Mouse (Mus musculus): ENCODE measurements around the gene Arhgef7. TPM values are rescaled to one million over a fixed set of nuclear protein-coding genes. Genes with fewer than 3 reads are reported as not detected.
"Not testable (repeated sequence)": the region's sequence is repeated elsewhere in the genome, so short reads cannot be mapped to it uniquely, and the experiment has no call there.

Arhgef7 gene
- total and polyA plus RNA-seq, 2 experiments from 2014 or later = 49.2 to 77.1 TPM

- H3K27me3 ChIP-seq (ENCODE audit: control insufficient read depth, insufficient read depth, low read length) = no peaks in the 10 kb centered on the region
- no peak for ATAC-seq (ENCODE audit: insufficient read depth, low read depth)
- no peaks in the 10 kb centered on the region; the same call in 1 of the 2 replicates for H3K36me3 ChIP-seq (replicated peaks; ENCODE audit: control insufficient read depth, insufficient read depth, low read length)
- peaks cover 9% of the 10 kb centered on the region; the same call in 1 of the 2 replicates for H3K4me1 ChIP-seq (ENCODE audit: control insufficient read depth, insufficient read depth)
- H3K27ac ChIP-seq (ENCODE audit: low read depth) = no peak overlapping the region
- H3K9ac ChIP-seq (replicated peaks; ENCODE audit: low read depth, low read length) = no peak overlapping the region
- WGBS = 76% methylated on average over 6 of the region's 6 CpGs
- H3K4me3 ChIP-seq (ENCODE audit: low read depth, low read length) = no peak overlapping the region
- H3K9me3 ChIP-seq (replicated peaks; ENCODE audit: control insufficient read depth, low read length) = no peaks in the 10 kb centered on the region
- no peak overlapping the region for H3K4me2 ChIP-seq (ENCODE audit: low read depth, low read length)
- TF ChIP-seq CTCF (IDR thresholded peaks at IDR 0.05; ENCODE audit: low read depth) (no peak), EP300 (IDR thresholded peaks at IDR 0.05; ENCODE audit: low read depth) (no peak)
- DNase-seq (ENCODE audit: low spot score) = no peak
Measured at GRCm38 (mm10) chr8:11846807-11847206, 119.3 kb downstream of the Arhgef7 start.

DNA sequence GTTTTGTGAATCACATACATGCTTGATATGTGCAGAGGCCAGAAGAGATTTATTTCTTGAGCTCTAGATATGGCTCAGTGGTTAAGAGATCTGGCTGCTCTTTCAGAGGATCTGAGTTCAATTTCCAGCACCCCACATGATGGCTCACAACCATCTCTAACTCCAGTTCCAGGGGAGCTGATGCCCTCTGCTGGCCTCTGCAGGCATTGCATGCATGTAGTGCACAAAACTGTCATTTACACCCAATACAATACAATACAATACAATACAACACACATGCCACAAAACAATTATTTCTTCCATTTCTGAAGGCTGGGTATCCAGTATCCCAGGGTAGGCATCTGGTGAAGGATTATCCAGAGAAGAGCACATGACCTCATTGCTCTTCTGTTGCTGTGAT is 140.3 kb downstream of the Arhgef7 start:
- Histone ChIP-seq H3K4me2 (ENCODE audit: low read depth, low read length) (no peak overlapping the region), H3K4me3 (ENCODE audit: low read depth, low read length) (no peak overlapping the region), H3K4me1 (ENCODE audit: control insufficient read depth, insufficient read depth) (no peaks in the 10 kb centered on the region), H3K27me3 (ENCODE audit: control insufficient read depth, insufficient read depth, low read length) (no peaks in the 10 kb centered on the region), H3K9ac (replicated peaks; ENCODE audit: low read depth, low read length) (no peak overlapping the region), H3K36me3 (replicated peaks; ENCODE audit: control insufficient read depth, insufficient read depth, low read length) (no peaks in the 10 kb centered on the region), H3K9me3 (replicated peaks; ENCODE audit: control insufficient read depth, low read length) (peaks cover 6% of the 10 kb centered on the region; the same call in 1 of the 2 replicates), H3K27ac (ENCODE audit: low read depth) (no peak overlapping the region)
- no peak for ATAC-seq (ENCODE audit: insufficient read depth, low read depth)
- no peak for DNase-seq (ENCODE audit: low spot score)
- TF ChIP-seq CTCF (IDR thresholded peaks at IDR 0.05; ENCODE audit: low read depth) (no peak), EP300 (IDR thresholded peaks at IDR 0.05; ENCODE audit: low read depth) (no peak)

DNA sequence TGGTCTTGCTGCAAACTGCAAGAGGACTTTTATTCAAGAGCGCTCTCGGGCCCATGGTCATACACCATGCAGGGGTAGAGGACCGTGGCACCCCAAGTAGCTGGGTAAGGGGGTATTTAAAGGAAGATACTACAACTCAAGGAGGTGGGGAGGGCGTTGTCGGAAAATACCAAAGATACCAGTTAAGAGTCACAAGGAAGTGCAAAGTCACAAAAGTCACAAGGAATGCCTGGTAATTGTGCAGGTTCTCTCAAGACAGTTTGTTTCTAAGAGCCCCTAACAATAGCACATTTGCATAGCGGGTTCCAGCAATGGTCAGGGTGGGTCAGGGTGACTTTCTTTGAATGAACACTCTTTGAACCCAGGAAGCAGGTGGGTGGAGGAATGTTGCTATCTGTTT is 146.7 kb downstream of the Arhgef7 start:
- not testable (repeated sequence) for H3K27me3 ChIP-seq (ENCODE audit: control insufficient read depth, insufficient read depth, low read length); H3K36me3 ChIP-seq (replicated peaks; ENCODE audit: control insufficient read depth, insufficient read depth, low read length); H3K4me3 ChIP-seq (ENCODE audit: low read depth, low read length); ATAC-seq (ENCODE audit: insufficient read depth, low read depth); H3K4me2 ChIP-seq (ENCODE audit: low read depth, low read length); H3K27ac ChIP-seq (ENCODE audit: low read depth); DNase-seq (ENCODE audit: low spot score); H3K9ac ChIP-seq (replicated peaks; ENCODE audit: low read depth, low read length); H3K4me1 ChIP-seq (ENCODE audit: control insufficient read depth, insufficient read depth); H3K9me3 ChIP-seq (replicated peaks; ENCODE audit: control insufficient read depth, low read length)
- WGBS = 82% methylated on average over 5 of the region's 6 CpGs

GRCm38 (mm10) chr8:11884646-11885045 is 157.1 kb downstream of the Arhgef7 start:
- Histone ChIP-seq H3K36me3 (replicated peaks; ENCODE audit: control insufficient read depth, insufficient read depth, low read length) (no peaks in the 10 kb centered on the region), H3K27ac (ENCODE audit: low read depth) (no peak overlapping the region), H3K4me2 (ENCODE audit: low read depth, low read length) (no peak overlapping the region), H3K4me1 (ENCODE audit: control insufficient read depth, insufficient read depth) (no peaks in the 10 kb centered on the region), H3K9me3 (replicated peaks; ENCODE audit: control insufficient read depth, low read length) (no peaks in the 10 kb centered on the region), H3K9ac (replicated peaks; ENCODE audit: low read depth, low read length) (no peak overlapping the region), H3K4me3 (ENCODE audit: low read depth, low read length) (no peak overlapping the region), H3K27me3 (ENCODE audit: control insufficient read depth, insufficient read depth, low read length) (no peaks in the 10 kb centered on the region)
- WGBS = 92% methylated on average over 3 of the region's 3 CpGs
- DNase-seq (ENCODE audit: low spot score) = no peak
- no peak for ATAC-seq (ENCODE audit: insufficient read depth, low read depth)
- TF ChIP-seq CTCF (IDR thresholded peaks at IDR 0.05; ENCODE audit: low read depth) = no peak
- TF ChIP-seq EP300 (IDR thresholded peaks at IDR 0.05; ENCODE audit: low read depth) = no peak

Other genes with a start within 250 kb of the Arhgef7 start
- gene Rab20, start 249.0 kb upstream of the Arhgef7 start, total RNA-seq (2014; rRNA removed; ENCODE audit: low replicate concordance) = 84.5 and 121 TPM in 2 replicates
- 52.0 and 56.1 TPM in 2 replicates for gene Rab20, start 249.0 kb upstream of the Arhgef7 start, polyA plus RNA-seq (2015; fragmentation: Nextera tagmentation; extraction: Ambion mirVana)
- 71.3 and 71.6 TPM in 2 replicates for gene Naxd, start 230.2 kb upstream of the Arhgef7 start, total RNA-seq (2014; rRNA removed; ENCODE audit: low replicate concordance)
- 62.7 and 66.3 TPM in 2 replicates for gene Naxd, start 230.2 kb upstream of the Arhgef7 start, polyA plus RNA-seq (2015; fragmentation: Nextera tagmentation; extraction: Ambion mirVana)
- 40.1 and 53.5 TPM in 2 replicates for gene Cars2, start 176.9 kb upstream of the Arhgef7 start, total RNA-seq (2014; rRNA removed; ENCODE audit: low replicate concordance)
- gene Cars2, start 176.9 kb upstream of the Arhgef7 start, polyA plus RNA-seq (2015; fragmentation: Nextera tagmentation; extraction: Ambion mirVana) = 21.2 and 21.5 TPM in 2 replicates
- 17.6 and 18.7 TPM in 2 replicates for gene Ing1, start 172.2 kb upstream of the Arhgef7 start, total RNA-seq (2014; rRNA removed; ENCODE audit: low replicate concordance)
- gene Ing1, start 172.2 kb upstream of the Arhgef7 start, polyA plus RNA-seq (2015; fragmentation: Nextera tagmentation; extraction: Ambion mirVana) = 22.3 and 22.5 TPM in 2 replicates
- 113 and 152 TPM in 2 replicates for gene Ankrd10, start 92.0 kb upstream of the Arhgef7 start, total RNA-seq (2014; rRNA removed; ENCODE audit: low replicate concordance)
- 52.2 and 54.9 TPM in 2 replicates for gene Ankrd10, start 92.0 kb upstream of the Arhgef7 start, polyA plus RNA-seq (2015; fragmentation: Nextera tagmentation; extraction: Ambion mirVana)
- gene 1700016D06Rik, start 26.7 kb upstream of the Arhgef7 start, total RNA-seq (2014; rRNA removed; ENCODE audit: low replicate concordance) = not detected in 2 replicates
- not detected in 2 replicates for gene 1700016D06Rik, start 26.7 kb upstream of the Arhgef7 start, polyA plus RNA-seq (2015; fragmentation: Nextera tagmentation; extraction: Ambion mirVana)
- gene Tex29, start 112.8 kb downstream of the Arhgef7 start, total RNA-seq (2014; rRNA removed; ENCODE audit: low replicate concordance) = not detected in 2 replicates
- 0.99 and 1.3 TPM in 2 replicates for gene Tex29, start 112.8 kb downstream of the Arhgef7 start, polyA plus RNA-seq (2015; fragmentation: Nextera tagmentation; extraction: Ambion mirVana)